In genomic region chr10:75093252-75093987, GRCm38 (mm10) we compare ENCODE assay signal across 9 mouse cellular contexts. TPM values are rescaled to one million over a fixed set of nuclear protein-coding genes. Genes with fewer than 3 reads are reported as not detected.
DNase-seq lines count a peak whose midpoint lies in the region; ATAC-seq and TF ChIP-seq lines count a peak whose summit lies in the region.
"Had no signal": no experiment of that assay in that cellular context is flagged by ENCODE, and none has a peak within 500 bp of the region (broad histone marks: within the 10 kb centered on the region; RNA-seq: fewer than 3 reads in every experiment).

No protein-coding gene starts in this region.

- peaks cover 22% of the 10 kb centered on the region for H3K4me1 ChIP-seq in kidney, adult 2 months (ENCODE audit: control insufficient read depth, insufficient read depth, low read length)
- H3K4me1 ChIP-seq in hindbrain, embryonic 16.5 days (ENCODE audit: control insufficient read depth, insufficient read depth, low read depth, low read length): peaks cover 13% of the 10 kb centered on the region
- 0 out of 2 replicates have a peak, but pooled peaks cover 3% of the 10 kb centered on the region for H3K4me1 ChIP-seq in midbrain, postnatal 0 days (ENCODE audit: insufficient read depth, low read length)

- no peak overlapping the region for H3K27ac ChIP-seq in kidney, adult 2 months (ENCODE audit: insufficient read depth, low read depth, low read length)
- H3K27ac ChIP-seq in hindbrain, embryonic 16.5 days (ENCODE audit: low read depth, low read length): no peak overlapping the region
- H3K27ac ChIP-seq in midbrain, postnatal 0 days (ENCODE audit: low read depth, low read length): no peak overlapping the region
- H3K27ac ChIP-seq in gastrocnemius, adult 2 months: no peak overlapping the region

- intact Hi-C loops in left cerebral cortex, postnatal 25 days (cut with DNase I): no loop called here
- intact Hi-C loops in gastrocnemius, adult 2 months (cut with DNase I): loop anchor here (5.0 kb wide), 1 partner anchor 39 kb away; no protein-coding TSS in a partner anchor

- no peaks in the 10 kb centered on the region for H3K9me3 ChIP-seq in hindbrain, embryonic 16.5 days (ENCODE audit: control insufficient read depth, low read length)
- no peaks in the 10 kb centered on the region for H3K9me3 ChIP-seq in midbrain, postnatal 0 days (ENCODE audit: low read length)

- no peak overlapping the region for H3K4me2 ChIP-seq in hindbrain, embryonic 16.5 days (ENCODE audit: low read length)
- H3K4me2 ChIP-seq in midbrain, postnatal 0 days (ENCODE audit: low read depth, low read length, poor library complexity, severe bottlenecking): no peak overlapping the region

- peak; percentile 22 for DNase-seq in kidney, adult 2 months
- no peak for DNase-seq in kidney, adult 11 months
- DNase-seq in embryo, embryonic 11.5 days (ENCODE audit: low read depth, low spot score): peak; percentile 27
- DNase-seq in midbrain, postnatal 0 days (ENCODE audit: low spot score): no peak
- DNase-seq in left cerebral cortex, postnatal 25 days (ENCODE audit: low spot score in 2 of 2): no peak
- DNase-seq in gastrocnemius, adult 2 months: no peak
- DNase-seq: adrenal gland, adult 8-10 months had no signal

- H3K4me3 ChIP-seq in kidney, adult 2 months (ENCODE audit: insufficient read depth, low read depth, low read length): no peak overlapping the region
- no peak overlapping the region for H3K4me3 ChIP-seq in hindbrain, embryonic 16.5 days (ENCODE audit: low read length)
- no peak overlapping the region for H3K4me3 ChIP-seq in midbrain, postnatal 0 days (ENCODE audit: low read depth, low read length)
- no peak overlapping the region for H3K4me3 ChIP-seq in gastrocnemius, adult 2 months

- no peak overlapping the region for H3K9ac ChIP-seq in hindbrain, embryonic 16.5 days (ENCODE audit: low read depth, low read length)
- H3K9ac ChIP-seq in midbrain, postnatal 0 days (replicated peaks; ENCODE audit: low read length, poor library complexity, severe bottlenecking): no peak overlapping the region

- no peaks in the 10 kb centered on the region for H3K27me3 ChIP-seq in kidney, adult 2 months (replicated peaks; ENCODE audit: control insufficient read depth, insufficient read depth, low read length)
- H3K27me3 ChIP-seq in hindbrain, embryonic 16.5 days (replicated peaks; ENCODE audit: control insufficient read depth, insufficient read depth, low read length): no peaks in the 10 kb centered on the region
- no peaks in the 10 kb centered on the region for H3K27me3 ChIP-seq in midbrain, postnatal 0 days (ENCODE audit: insufficient read depth, low read length)

- peak; percentile 21; the same call in 1 of the 2 replicates for ATAC-seq in hindbrain, embryonic 16.5 days
- 0 out of 2 replicates have a peak, but pooled peaks have one; percentile 48 for ATAC-seq in midbrain, postnatal 0 days (ENCODE audit: low FRiP score)
- ATAC-seq in frontal cortex, adult (ENCODE audit: low TSS enrichment): no peak

- TF ChIP-seq POLR2A in kidney, adult 2 months (IDR thresholded peaks at IDR 0.05; ENCODE audit: low read depth, low read length): no peak

- no peak for TF ChIP-seq CTCF in kidney, adult 2 months (conservative IDR thresholded peaks at IDR 0.05; ENCODE audit: insufficient read depth, insufficient read length, low read depth, low read length)
- TF ChIP-seq CTCF in midbrain, postnatal 0 days (IDR thresholded peaks at IDR 0.05): no peak
- TF ChIP-seq CTCF in gastrocnemius, adult 2 months (IDR thresholded peaks at IDR 0.05): no peak

- 42% methylated on average over 22 of the region's 22 CpGs for WGBS in kidney, adult 2 months
- WGBS in hindbrain, embryonic 16.5 days: 26% methylated on average over 22 of the region's 22 CpGs
- WGBS in midbrain, postnatal 0 days: 46% methylated on average over 22 of the region's 22 CpGs

- no peaks in the 10 kb centered on the region for H3K36me3 ChIP-seq in kidney, adult 2 months (ENCODE audit: control insufficient read depth, insufficient read depth, low read length)
- no peaks in the 10 kb centered on the region for H3K36me3 ChIP-seq in hindbrain, embryonic 16.5 days (ENCODE audit: control insufficient read depth, insufficient read depth, low read length)
- H3K36me3 ChIP-seq in midbrain, postnatal 0 days (ENCODE audit: insufficient read depth, low read length): no peaks in the 10 kb centered on the region

RNA-seq across cellular contexts. Expression of gene Bcr, which starts 33.0 kb away (rescaled TPM):
- 28.4 and 28.7 TPM in 2 replicates for polyA plus RNA-seq in kidney, adult 2 months (2012; rRNA removed)
- 11.5 and 13.6 TPM in 2 replicates for polyA plus RNA-seq in hindbrain, embryonic 16.5 days (2015; fragmentation: Nextera tagmentation; extraction: Ambion mirVana)
- 59.8 and 63.5 TPM in 2 replicates for total RNA-seq in midbrain, postnatal 0 days (2014; rRNA removed)
- polyA plus RNA-seq in midbrain, postnatal 0 days (2015; fragmentation: Nextera tagmentation; extraction: Ambion mirVana): 9.4 and 11.0 TPM in 2 replicates
- 100 to 1,000 TPM in 1 of 2 experiments, 10 to 100 TPM in 1; 92.8 to 112 TPM for total RNA-seq in left cerebral cortex, postnatal 25 days (2021)
- total RNA-seq in gastrocnemius, adult 2 months (2021): 1 to 10 TPM; 4.1 to 5.1 TPM

RNA-seq across cellular contexts. Expression of gene Rab36, which starts 56.6 kb away (rescaled TPM):
- polyA plus RNA-seq in kidney, adult 2 months (2012; rRNA removed): 9.5 and 9.9 TPM in 2 replicates
- polyA plus RNA-seq in hindbrain, embryonic 16.5 days (2015; fragmentation: Nextera tagmentation; extraction: Ambion mirVana): 19.5 and 22.2 TPM in 2 replicates
- total RNA-seq in midbrain, postnatal 0 days (2014; rRNA removed): 15.5 and 18.1 TPM in 2 replicates
- polyA plus RNA-seq in midbrain, postnatal 0 days (2015; fragmentation: Nextera tagmentation; extraction: Ambion mirVana): 28.4 and 30.9 TPM in 2 replicates
- total RNA-seq in left cerebral cortex, postnatal 25 days (2021): 10 to 100 TPM; 29.3 to 35.7 TPM
- total RNA-seq in gastrocnemius, adult 2 months (2021): under 1 TPM; 0.47 to 0.59 TPM

Comparison
In these comparisons a context has a peak if more than half of its experiments do, and no peak if none do; other contexts are left out.
1. DNase-seq: peak in kidney, adult 2 months (single experiment) and embryo, embryonic 11.5 days (single experiment); none in kidney, adult 11 months (single experiment), midbrain, postnatal 0 days (single experiment), left cerebral cortex, postnatal 25 days (0 of 2) and gastrocnemius, adult 2 months (single experiment).
2. RNA of gene Rab36, which starts 56.6 kb away (total RNA-seq): 29.3 to 35.7 TPM in left cerebral cortex, postnatal 25 days and 15.5 to 18.1 TPM in midbrain, postnatal 0 days; 0.47 to 0.59 TPM in gastrocnemius, adult 2 months; every median in the first group is over 10 times any median in the second.